Mouse (Mus musculus) cerebellum, adult 11-12 months (tissue): ENCODE measurements around the gene Nae1.
A peak's percentile ranks its signal among the peaks of the same experiment; 100 is the strongest.

Source experiments
- DNase-seq: peaks from one replicate; pipeline ENCODE4 v3.0.0; 2022

Gene Nae1

GRCm38 (mm10) chr8:104517872-104518271, 16.6 kb downstream of the Nae1 start:
- peak; percentile 42 for DNase-seq

- no peak for DNase-seq
These were observed 24.3 kb downstream of the Nae1 start for GRCm38 (mm10) chr8:104510134-104510533.

- DNase-seq = peak; percentile 52
These were observed 25.1 kb downstream of the Nae1 start, which contains the start of gene Terb1 for GRCm38 (mm10) chr8:104509061-104510006. Terb1 (minus strand) TSS chr8:104509910.

- DNase-seq = no peak
These were observed 55.3 kb downstream of the Nae1 start for GRCm38 (mm10) chr8:104479091-104479490.

GRCm38 (mm10) chr8:104472465-104472864, 62.0 kb downstream of the Nae1 start:
- no peak for DNase-seq

- DNase-seq = no peak
These were observed 67.0 kb downstream of the Nae1 start for GRCm38 (mm10) chr8:104467463-104467862.
